Mouse (Mus musculus): ENCODE measurements around the gene Birc2.

- TF ChIP-seq CTCF (IDR thresholded peaks at IDR 0.05; ENCODE audit: low read depth, low read length), result no peak
- no peak for TF ChIP-seq GATA1 (IDR thresholded peaks at IDR 0.05; ENCODE audit: borderline replicate concordance, low read length)
- no peak for TF ChIP-seq TAL1 (conservative IDR thresholded peaks at IDR 0.05; ENCODE audit: low read depth, low read length)
- no peak for TF ChIP-seq POLR2AphosphoS5 (IDR thresholded peaks at IDR 0.05; ENCODE audit: insufficient replicate concordance, low read depth, low read length)
These were observed 8.2 kb downstream of the Birc2 start for GRCm38 (mm10) chr9:7828706-7829105.

Measured in G1E (cell line).